Mouse (Mus musculus): ENCODE data around the gene Elmod2.

Gene Elmod2

GRCm38 (mm10) chr8:83278431-83278830, 53.9 kb downstream of the Elmod2 start:
- peak; percentile 23 for DNase-seq (ENCODE audit: extremely low read depth, low read depth, low spot score)

- DNase-seq (ENCODE audit: extremely low read depth, low read depth, low spot score) = no peak
Measured at GRCm38 (mm10) chr8:83274470-83274869, 57.8 kb downstream of the Elmod2 start.

GRCm38 (mm10) chr8:83272464-83272863, 59.8 kb downstream of the Elmod2 start:
- DNase-seq (ENCODE audit: extremely low read depth, low read depth, low spot score) = no peak

- no peak for DNase-seq (ENCODE audit: extremely low read depth, low read depth, low spot score)
Measured at GRCm38 (mm10) chr8:83271172-83271571, 61.1 kb downstream of the Elmod2 start.
